Mouse (Mus musculus): ENCODE results near the gene Iltifb. TPM values are rescaled to one million over a fixed set of nuclear protein-coding genes. Genes with fewer than 3 reads are reported as not detected.
"Not testable (repeated sequence)": the region's sequence is repeated elsewhere in the genome, so short reads cannot be mapped to it uniquely, and the experiment has no call there.

The Iltifb gene
- polyA plus RNA-seq, 1 experiment = not detected

DNA sequence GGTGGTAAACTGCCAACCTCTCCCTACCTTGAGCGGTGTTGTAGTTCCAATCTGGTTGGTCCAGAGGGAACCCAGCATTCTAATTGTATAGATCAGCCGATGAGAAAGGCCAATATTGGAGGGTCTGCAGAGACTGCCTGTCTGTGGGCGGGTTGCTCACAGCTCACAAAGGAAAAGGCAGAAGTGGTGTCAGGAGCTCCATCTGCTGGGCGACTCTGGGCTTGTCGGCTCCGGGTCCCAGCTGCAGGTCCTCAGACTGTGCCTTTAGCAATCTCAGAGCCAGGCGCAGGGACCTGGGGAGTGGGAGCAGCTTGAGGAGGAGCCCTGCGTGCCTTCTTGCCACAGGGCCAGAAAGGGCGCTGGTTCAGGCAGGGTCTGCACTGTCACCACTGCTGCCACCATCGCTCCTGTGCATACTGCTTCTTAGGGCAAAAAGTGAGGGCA lies 44.0 kb downstream of the Iltifb start:
- Histone ChIP-seq H3K4me1 (ENCODE audit: control insufficient read depth, insufficient read depth, low read length) (no peaks in the 10 kb centered on the region), H3K4me3 (replicated peaks; ENCODE audit: control insufficient read depth, low read depth, low read length) (no peak overlapping the region), H3K27ac (ENCODE audit: control insufficient read depth, insufficient read depth, low read depth, low read length, poor library complexity) (no peak overlapping the region)
- 37% methylated on average over 10 of the region's 10 CpGs for WGBS
- TF ChIP-seq CTCF (IDR thresholded peaks at IDR 0.05; ENCODE audit: control insufficient read depth, insufficient read depth, low read length) = peak; percentile 16; the same call in 1 of the 2 replicates
- TF ChIP-seq POLR2A (IDR thresholded peaks at IDR 0.05; ENCODE audit: borderline replicate concordance, control insufficient read depth, low read depth, low read length) = no peak

DNA sequence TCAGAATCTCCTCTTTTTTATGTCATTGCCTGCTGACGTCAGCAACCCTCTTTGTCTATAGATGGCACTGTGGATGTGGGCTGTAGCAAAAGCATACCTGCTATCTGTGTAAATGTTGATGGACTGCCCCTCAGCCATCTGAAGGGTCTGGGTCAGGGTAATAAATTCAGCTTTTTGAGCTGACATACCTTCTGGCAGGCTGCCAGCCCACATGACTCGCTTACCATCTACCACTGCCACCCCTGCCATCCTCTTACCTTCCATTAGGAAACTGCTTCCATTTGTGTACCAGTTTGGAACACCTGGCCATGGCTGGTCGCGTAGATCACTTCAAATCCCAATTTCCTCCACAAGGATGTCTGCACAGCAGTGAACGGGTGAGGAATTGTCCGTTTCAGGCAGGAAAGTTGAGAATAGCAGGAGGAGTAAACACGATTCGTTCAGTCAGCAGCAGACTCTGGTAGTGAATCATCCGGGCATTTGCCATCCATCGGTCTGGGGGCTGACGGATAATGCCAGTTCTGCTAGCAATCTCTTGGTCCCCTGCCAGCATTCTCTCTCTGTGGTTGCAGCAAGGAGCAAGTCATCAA lies 45.7 kb downstream of the Iltifb start:
- H3K27ac ChIP-seq (ENCODE audit: control insufficient read depth, insufficient read depth, low read depth, low read length, poor library complexity); H3K4me1 ChIP-seq (ENCODE audit: control insufficient read depth, insufficient read depth, low read length); H3K4me3 ChIP-seq (replicated peaks; ENCODE audit: control insufficient read depth, low read depth, low read length): not testable (repeated sequence)
- 69% methylated on average over 11 of the region's 11 CpGs for WGBS

DNA sequence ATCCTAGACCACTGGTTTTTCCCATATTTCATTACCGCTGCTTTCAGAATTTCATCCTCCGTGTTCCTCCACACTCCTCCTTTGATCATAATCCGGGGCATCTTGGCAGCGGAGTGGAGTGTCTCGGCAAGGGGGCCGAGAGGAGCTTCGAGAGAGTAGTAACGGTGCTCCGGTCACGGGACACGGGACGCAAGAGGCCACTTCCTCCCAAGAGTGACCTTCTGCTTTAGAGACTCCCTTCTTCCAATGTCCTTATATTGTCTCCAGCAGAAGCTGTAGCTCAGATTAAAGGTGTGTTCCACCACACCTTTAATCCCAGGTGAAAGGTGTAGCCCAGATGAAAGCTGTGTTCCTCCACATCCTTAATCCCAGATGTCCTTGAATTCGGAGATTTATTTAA lies 54.2 kb downstream of the Iltifb start, which contains the start of gene Gm32717:
Gene Gm32717 (minus strand): TSS at position 101 of the 400 bp plus-strand sequence.
- no CpG with 5 or more reads among the region's 13 CpGs for whole genome bisulfite sequencing
- not testable (repeated sequence) for H3K4me3 ChIP-seq (replicated peaks; ENCODE audit: control insufficient read depth, low read depth, low read length); H3K4me1 ChIP-seq (ENCODE audit: control insufficient read depth, insufficient read depth, low read length)

More for the DNA sequence above, 54.2 kb downstream of the Iltifb start, which contains the start of gene Gm32717:
- not testable (repeated sequence) for H3K27ac ChIP-seq (ENCODE audit: control insufficient read depth, insufficient read depth, low read depth, low read length, poor library complexity)

Other genes with a start within 250 kb of the Iltifb start
- gene Mdm1, start 153.2 kb downstream of the Iltifb start, polyA plus RNA-seq (2011; ENCODE audit: insufficient read depth, insufficient read length, low replicate concordance, missing spikeins) = 5.3 and 17.4 TPM in 2 replicates
- not detected in 2 replicates for gene Il22, start 90.1 kb downstream of the Iltifb start, polyA plus RNA-seq (2011; ENCODE audit: insufficient read depth, insufficient read length, low replicate concordance, missing spikeins)
- not detected in 2 replicates for gene Gm32717, start 54.3 kb downstream of the Iltifb start, polyA plus RNA-seq (2011; ENCODE audit: insufficient read depth, insufficient read length, low replicate concordance, missing spikeins)
- not detected in 2 replicates for gene Gm32802, start 36.4 kb downstream of the Iltifb start, polyA plus RNA-seq (2011; ENCODE audit: insufficient read depth, insufficient read length, low replicate concordance, missing spikeins)
- gene Gm9040, start 31.9 kb upstream of the Iltifb start, polyA plus RNA-seq (2011; ENCODE audit: insufficient read depth, insufficient read length, low replicate concordance, missing spikeins) = not detected in 2 replicates
- gene Gm9044, start 37.4 kb upstream of the Iltifb start, polyA plus RNA-seq (2011; ENCODE audit: insufficient read depth, insufficient read length, low replicate concordance, missing spikeins) = not detected in 2 replicates
- not detected in 2 replicates for gene Gm9045, start 42.8 kb upstream of the Iltifb start, polyA plus RNA-seq (2011; ENCODE audit: insufficient read depth, insufficient read length, low replicate concordance, missing spikeins)
- not detected in 2 replicates for gene Gm9046, start 48.2 kb upstream of the Iltifb start, polyA plus RNA-seq (2011; ENCODE audit: insufficient read depth, insufficient read length, low replicate concordance, missing spikeins)
- gene Gm9048, start 53.6 kb upstream of the Iltifb start, polyA plus RNA-seq (2011; ENCODE audit: insufficient read depth, insufficient read length, low replicate concordance, missing spikeins) = not detected in 2 replicates
- gene Gm9049, start 59.1 kb upstream of the Iltifb start, polyA plus RNA-seq (2011; ENCODE audit: insufficient read depth, insufficient read length, low replicate concordance, missing spikeins) = not detected in 2 replicates
- not detected in 2 replicates for gene Ifng, start 146.0 kb upstream of the Iltifb start, polyA plus RNA-seq (2011; ENCODE audit: insufficient read depth, insufficient read length, low replicate concordance, missing spikeins)